Mouse (Mus musculus) heart, adult 11 months (tissue): ENCODE results near the gene Galp.
"Not testable (repeated sequence)": the region's sequence is repeated elsewhere in the genome, so short reads cannot be mapped to it uniquely, and the experiment has no call there.

Source experiments
- DNase-seq: peaks from one replicate; pipeline ENCODE4 v3.0.0; 2022

The Galp gene

DNA sequence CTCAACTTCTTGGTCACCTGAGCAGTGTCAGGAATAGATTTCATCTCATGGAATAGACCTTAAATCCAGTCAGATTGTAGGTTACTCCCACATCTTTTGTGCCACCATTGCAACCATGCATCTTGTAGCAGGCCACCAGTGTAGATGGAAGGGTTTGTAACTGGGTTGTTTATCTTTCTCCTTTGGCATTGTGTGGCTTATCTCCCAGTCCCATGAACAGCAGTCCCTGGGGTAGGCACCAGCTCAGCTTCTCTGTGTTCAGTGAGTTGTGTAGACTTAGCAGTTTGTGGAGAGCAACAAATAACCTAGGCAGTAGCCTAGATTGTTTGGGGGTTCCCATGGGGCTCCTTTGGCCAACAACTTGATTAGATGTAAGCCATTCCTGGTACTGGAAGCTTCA is 14.0 kb upstream of the Galp start:
- no peak for DNase-seq

- no peak for DNase-seq
These were observed 13.1 kb upstream of the Galp start for GRCm38 (mm10) chr7:6183802-6184201.

- no peak for DNase-seq
These were observed 12.4 kb upstream of the Galp start for GRCm38 (mm10) chr7:6184521-6184920.

- DNase-seq, result no peak
These were observed 11.5 kb upstream of the Galp start for GRCm38 (mm10) chr7:6185391-6185790.

DNA sequence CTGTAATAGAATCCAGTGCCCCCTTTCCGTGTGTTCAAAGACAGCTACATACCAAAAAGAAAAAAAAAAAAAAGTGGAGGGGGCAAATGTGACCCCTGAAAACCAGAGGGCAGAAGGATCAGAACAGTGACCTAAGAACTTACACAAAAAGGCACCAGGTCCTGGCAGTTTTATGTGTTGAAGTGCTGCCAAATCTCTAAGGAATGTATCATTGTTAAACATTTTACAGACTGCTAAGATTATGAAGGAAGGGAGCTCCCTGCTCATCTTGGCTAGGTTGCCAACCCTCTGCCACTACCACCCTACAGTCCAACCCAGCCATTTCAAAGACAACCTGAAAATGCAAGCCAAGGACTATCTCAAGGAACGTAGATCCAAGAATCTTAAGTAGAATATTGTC is 10.7 kb upstream of the Galp start:
- DNase-seq, result no peak

- no peak for DNase-seq
These were observed 10.1 kb upstream of the Galp start for GRCm38 (mm10) chr7:6186756-6187155.

DNA sequence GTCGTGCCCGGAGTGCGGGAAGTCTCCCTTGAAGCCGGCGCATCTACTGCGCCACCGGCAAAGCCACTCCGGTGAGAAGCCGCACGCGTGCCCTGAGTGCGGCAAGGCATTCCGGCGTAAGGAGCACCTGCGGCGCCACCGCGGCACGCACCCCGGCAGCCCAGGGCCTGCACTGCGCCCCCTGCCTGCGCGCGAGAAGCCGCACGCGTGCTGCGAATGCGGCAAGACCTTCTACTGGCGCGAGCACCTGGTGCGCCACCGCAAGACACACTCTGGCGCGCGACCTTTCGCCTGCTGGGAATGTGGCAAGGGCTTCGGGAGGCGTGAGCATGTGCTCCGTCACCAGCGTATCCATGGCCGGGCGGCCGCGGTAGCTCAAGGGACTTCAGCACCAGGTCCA is 7.3 kb upstream of the Galp start:
- DNase-seq, result peak; percentile 84

- peak; percentile 91 for DNase-seq
These were observed 5.5 kb upstream of the Galp start for GRCm38 (mm10) chr7:6191376-6191775.

DNA sequence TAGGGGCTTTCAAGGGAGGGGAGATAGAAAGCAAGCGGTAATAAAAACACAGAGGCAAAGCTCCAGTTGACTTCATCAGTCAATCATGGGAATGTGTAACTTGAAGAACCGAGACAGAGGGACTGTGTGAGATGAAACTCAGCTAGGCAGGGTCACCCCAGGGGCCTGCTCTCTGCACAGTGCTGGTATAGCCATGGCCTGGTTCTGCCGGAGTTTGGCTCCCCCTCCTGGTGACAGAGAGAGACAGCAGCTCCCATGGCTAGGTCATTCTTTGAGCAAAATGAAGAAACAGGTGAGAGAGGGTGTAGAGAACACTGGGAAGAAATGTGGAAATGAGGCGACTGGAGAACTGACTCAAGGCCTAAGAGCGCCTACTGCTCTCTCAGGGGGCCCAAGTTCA is 2.8 kb upstream of the Galp start:
- peak; percentile 92 for DNase-seq

DNA sequence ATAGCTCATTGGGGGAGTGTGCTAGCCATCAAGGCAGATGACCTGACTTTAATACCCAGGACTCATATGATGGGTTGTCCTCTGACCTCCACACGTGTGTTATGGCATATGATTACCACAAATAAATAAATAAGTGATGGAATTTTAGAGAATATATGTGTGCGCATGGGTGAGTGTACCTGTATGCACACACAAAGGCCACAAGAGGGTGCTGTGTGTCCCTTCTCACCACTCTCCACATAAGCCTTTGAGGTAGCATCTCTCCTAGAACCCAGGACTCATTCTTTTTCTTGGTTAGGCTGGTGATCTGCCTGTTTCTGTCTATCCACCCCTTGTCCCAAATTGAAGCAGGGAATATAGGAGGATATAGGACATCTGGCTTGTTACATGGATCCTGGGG is 1.1 kb upstream of the Galp start:
- no peak for DNase-seq

DNA sequence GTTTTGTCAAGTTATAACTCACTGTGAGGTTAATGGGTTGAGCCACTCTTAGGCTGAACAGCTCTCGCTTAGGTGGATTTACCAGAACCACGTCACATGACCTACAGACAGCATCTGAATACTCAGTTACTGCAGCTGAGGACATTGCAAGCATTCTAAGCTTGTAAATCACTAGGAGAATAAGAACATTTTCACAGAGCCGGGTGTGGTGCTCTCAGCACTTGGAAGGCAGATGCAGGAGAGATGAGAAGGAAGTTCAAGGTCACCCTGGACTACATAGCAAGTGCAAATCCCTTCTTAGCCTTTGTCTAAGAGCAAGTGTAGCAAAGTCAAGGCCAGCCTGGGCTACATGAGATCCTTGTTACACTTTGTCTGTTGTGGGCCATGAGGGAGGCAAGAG is 7.3 kb downstream of the Galp start:
- peak; percentile 70 for DNase-seq

DNA sequence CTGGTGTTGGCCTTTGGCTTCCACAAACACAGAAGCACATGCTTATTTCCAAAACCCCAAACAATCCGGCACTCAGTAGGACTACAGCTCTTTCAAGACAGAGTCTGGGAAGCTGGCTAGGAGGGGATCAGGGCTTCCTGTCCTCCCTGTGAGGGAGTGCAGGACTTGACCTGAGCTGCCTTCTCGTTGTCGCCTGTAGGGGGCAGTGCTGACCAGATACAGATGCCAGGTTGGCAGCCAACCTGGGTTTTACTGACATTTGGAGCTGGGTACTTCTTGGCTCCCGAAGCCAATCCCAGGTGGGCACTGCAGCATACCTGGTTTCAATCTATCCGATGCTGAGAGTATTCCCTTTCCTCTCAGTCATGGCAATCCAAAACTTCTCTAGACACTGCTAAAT is 16.3 kb downstream of the Galp start:
- no peak for DNase-seq

DNA sequence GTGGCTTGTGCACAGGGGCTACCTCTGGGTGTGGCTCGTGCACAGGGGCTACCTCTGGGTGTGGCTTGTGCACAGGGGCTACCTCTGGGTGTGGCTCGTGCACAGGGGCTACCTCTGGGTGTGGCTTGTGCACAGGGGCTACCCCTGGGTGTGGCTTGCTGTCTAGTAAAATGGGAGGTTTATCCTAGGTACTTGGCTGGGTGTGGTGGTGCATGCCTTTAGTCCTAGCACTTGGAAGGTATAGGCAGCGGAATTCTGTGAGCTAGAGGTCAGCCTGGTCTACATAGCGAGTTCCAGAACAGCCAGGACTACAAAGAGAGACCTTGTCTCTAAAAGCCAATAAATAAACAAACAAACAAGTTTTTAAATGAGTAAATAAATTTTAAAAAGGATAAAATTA is 17.8 kb downstream of the Galp start:
- not testable (repeated sequence) for DNase-seq

DNA sequence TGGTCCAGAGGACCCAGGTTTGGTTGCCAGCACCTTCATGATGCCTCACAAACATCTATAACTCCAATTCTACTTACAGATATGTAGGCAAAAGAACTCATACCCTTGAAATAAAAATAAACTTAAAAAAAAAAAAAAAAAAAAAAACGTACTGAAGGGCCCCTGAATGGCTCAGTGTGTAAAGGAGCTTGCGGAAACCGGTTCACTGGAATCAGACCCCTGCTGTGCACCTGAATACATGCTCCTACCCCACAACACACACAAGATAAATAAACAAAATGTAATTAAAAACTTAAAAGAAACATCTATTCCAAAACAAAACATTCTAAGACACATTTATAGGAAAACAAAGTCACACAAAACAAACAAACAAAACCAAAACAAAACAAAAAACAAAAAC is 23.3 kb downstream of the Galp start:
- no peak for DNase-seq

GRCm38 (mm10) chr7:6221978-6222377 is 25.1 kb downstream of the Galp start, which contains the start of gene Zscan5b:
TSS of gene Zscan5b (plus strand) at chr7:6222278.
- no peak for DNase-seq

GRCm38 (mm10) chr7:6228491-6228890 is 31.6 kb downstream of the Galp start:
- not testable (repeated sequence) for DNase-seq

- no peak for DNase-seq
These were observed 42.9 kb downstream of the Galp start for GRCm38 (mm10) chr7:6239787-6240186.

GRCm38 (mm10) chr7:6240841-6241425 is 44.0 kb downstream of the Galp start:
- not testable (repeated sequence) for DNase-seq

DNA sequence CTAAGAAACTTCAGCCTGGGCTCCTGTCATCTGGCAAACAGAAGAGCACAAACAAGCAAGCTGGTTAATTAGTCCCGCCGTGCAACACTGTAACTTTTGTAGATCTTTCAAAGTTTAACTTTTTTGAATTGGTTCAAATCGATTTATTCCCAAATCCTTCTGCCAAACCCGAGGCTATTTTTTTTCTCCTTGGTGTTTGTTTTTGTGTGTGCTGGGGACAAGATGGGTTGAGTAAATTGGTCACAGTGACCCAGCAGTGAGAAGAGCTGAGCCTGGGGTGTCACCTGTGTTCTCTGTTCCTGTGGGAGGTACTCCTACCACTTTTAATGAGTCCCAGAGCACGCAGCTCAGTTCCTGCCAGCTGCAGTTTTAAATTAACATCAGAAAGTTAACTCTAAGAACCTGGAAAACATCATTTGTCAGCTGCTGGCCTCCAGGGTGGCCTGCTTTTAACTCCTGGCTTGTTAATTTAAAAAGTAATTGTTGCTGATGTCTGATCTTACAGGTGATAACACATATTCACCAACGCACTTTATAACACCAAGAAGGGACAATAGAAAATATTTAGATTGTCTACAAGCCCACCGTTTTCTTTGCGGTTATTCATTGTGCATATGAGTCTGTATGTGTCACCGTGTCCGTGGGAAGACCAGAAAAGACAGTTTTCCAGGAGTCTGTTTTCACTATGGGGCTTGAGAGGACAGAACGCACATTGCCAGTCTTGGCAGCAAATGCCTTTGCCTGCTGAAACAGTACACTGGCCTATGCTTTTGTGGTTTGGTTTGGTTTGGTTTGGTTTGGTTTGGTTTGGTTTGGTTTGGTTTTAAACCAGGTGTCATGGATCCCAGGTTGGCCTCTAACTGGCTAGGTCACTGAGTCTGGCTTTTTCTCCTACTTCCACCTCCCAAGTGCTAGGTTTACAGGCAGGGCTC is 47.7 kb downstream of the Galp start:
- no peak for DNase-seq

- DNase-seq, result no peak
These were observed 55.5 kb downstream of the Galp start, which contains the start of gene Epp13 for GRCm38 (mm10) chr7:6252410-6252809. TSS of gene Epp13 (plus strand) at chr7:6252710.

- no peak for DNase-seq
These were observed 57.6 kb downstream of the Galp start for GRCm38 (mm10) chr7:6254451-6254850.

GRCm38 (mm10) chr7:6257386-6257785 is 60.5 kb downstream of the Galp start:
- no peak for DNase-seq

- DNase-seq, result no peak
These were observed 61.6 kb downstream of the Galp start for GRCm38 (mm10) chr7:6258232-6259220.
